Mouse (Mus musculus) lung, adult 18-20 months (tissue): Measurements from ENCODE around the gene Klf6.

Experiments used
- DNase-seq, 2 experiments: peaks; one replicate each; pipeline ENCODE4 v3.0.0; 2022; ENCODE audit warnings: mixed read lengths in 2 of 2

Gene Klf6

DNA sequence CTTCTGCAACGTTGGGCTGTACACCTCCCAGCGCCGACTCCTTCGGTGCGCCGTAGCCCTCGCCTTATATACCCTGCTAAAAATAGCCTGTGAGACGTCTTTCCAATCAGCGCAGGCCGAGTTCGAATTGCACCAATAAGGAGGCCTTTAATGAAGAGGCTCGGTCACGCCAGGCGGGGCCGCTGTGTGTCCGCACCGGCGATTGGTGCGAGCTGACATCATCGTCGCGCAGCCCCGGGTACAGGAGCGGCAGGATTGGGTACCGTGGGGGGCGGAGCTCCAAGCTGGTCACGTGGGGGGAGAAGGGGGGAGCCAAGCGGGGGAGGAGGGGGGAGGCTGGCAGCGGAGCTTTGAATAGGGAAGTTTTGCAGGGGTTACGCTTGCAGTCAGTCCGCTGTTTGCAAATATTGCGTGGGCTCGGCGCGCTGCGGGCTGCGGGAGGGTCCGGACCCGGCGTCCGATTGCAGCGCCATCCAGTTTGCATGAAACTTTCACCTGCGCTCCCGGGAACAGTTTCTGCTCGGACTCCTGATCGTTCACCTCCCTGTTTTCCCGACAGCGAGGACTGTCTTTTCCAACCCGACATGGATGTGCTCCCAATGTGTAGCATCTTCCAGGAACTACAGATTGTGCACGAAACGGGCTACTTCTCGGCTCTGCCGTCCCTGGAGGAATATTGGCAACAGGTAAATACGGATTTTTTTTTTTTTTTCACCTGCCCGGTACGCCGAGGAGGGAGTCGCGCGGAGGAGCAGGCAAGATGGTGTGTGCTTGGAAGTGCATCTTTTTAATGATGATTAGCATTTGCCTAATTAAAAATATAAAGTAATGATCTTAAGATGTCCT is at the start of gene Klf6:
Gene Klf6 (plus strand): TSS at position 326 of the 846 bp plus-strand sequence.
- DNase-seq, result peak; percentile 100

DNA sequence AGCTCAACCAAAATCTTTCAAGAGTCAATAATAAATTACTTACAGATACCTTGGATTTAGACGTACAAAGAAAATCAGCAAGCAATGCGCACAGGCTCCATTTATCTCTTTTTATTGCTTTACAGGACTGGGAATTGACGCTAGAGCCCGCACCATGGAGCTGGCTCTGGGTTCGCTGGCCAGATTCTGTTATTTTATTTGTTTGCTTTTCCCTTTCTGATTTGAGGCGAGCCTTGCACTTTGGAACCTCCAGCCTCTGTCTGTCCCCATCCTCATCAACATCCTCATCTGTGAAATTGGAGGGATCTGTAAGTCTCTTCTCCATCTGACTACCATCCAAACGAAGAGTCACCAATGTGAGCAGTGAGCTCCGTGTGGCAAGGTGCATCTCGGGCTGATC is 47.8 kb upstream of the Klf6 start:
- no peak for DNase-seq

DNA sequence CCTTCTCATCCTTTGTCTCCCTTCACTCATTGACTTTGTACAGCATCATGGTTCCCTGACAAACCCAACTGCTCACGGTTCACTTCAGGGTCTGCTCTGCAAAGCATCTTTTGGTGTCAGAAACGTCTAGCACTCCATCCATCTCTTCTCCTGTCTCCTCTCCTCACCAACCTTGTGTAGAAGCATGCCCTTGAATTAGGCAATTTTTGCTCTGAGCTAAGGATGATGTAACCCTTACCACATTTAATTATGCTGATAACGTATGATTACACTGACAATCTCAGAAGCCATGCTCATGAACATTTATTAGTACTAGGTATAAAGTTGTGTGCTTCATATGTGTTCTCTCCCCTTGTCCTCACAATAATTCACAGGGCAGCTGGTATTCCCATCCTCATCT is 44.0 kb upstream of the Klf6 start:
- no peak for DNase-seq

DNA sequence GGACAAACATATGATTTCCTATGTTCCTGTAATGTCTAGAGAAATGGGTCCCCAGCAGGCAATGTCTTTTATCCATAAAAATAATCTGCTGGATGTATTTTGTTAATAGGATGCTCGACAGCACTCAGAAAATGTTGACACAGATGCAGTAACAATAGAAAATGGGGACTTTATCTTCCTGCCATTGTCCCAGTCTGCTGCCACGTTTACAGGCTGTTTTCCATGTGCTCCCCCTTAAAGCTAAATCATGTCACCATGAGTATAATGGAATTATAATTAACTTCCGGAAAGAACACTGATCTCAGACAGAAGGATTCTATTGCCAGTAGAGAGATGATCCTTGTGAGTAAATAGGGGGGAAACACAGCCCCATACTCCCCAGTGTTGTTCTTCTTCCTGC is 42.1 kb upstream of the Klf6 start:
- no peak for DNase-seq

DNA sequence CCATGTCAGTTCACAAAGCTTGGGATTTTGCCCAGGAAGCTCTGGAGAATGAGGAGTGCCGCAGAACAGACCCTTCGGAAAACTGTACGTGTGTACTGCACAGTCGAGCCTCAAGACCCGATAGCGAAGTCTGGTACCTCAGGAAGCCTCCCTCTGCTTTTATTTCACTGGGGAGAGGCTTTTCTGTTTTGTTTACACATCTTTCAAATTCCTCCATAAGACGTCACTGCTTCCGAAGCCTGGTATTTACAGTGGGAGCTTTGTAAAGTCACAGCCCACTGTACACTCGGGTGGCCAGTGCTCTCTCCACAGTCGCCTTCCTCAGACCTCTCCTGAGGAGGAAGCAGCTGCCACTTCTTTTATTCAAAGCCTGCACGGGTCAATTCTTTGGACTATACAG is 38.7 kb upstream of the Klf6 start:
- DNase-seq, result peak; percentile 21 to 48

DNA sequence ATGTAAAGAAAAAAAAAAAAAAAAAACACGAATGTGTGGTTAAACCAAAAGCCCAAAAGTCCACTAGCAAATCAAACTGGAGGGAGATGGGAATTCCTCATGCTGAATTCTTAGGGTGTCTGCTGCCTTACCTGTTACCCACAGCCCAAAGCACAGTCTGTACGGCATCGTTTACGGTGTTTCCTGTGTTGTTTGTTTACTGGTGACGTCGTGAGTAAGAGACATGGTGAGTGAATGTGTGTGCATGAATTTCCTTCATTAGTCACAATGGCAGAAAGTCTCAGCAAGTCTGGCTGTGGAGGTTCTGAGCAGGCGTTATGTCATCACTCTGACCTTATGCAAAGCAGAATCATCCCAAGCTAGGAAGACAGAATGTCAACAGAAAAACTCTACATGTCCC is 38.1 kb upstream of the Klf6 start:
- no peak for DNase-seq

DNA sequence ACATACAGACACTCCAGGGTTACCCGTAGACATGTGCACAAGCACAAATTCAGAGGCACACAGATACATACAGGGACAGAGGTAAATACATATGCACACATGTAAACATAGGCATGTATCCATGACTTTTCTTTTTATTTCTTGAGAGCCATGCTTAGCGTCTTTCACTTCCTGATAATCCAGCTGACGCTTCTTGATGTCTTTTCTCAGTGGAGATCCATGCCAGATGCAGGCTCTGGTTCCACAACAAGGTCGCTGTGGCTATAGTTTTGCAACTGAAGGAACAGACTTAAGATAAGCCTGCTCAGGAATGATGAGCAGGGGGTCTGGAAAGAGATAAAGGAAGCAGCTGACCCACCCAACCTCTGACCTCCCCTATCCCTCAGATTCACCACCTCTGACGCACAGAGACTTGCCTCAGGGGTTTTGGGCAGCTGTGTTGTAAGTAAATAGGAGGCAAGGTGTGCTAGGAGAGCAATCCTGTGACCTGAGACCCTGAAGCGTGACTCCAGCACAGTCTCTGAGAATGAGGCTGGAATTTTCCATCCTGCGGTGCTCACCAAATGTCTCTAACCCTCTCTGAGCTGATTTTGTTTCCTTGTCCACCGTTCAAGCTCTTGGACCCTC is 37.0 kb upstream of the Klf6 start:
- no peak for DNase-seq

DNA sequence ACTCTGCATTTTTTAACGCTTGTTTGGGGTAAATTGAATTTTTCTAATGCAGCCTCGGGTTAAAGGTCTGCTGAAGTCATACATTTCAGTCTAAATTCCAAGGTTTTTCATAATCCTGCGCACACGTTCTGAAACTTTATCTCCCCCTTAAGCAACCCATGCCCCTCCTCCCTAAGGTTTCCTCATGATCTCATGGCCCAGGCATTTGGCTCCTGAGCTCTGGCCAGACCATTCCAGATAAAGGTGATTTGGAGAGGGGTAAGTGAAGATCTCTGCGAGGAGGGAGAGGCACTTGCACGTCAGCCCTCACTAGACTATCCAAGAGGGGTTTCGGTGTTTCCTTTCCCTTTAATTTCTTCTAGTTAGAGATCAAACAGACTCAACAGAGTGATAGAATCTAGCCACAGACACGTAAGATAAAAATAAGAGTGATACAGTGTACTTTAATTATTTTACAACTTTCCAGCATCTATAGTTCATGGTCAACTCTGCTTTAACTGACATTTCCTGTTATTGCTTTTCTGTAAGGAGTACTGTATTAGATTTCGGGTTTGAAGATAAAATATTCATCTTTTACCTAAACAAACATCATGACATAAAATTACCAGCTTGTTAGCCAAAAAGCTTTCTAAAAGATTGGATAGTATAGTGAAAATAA is 35.0 kb upstream of the Klf6 start:
- peak; percentile 61 to 74 for DNase-seq

DNA sequence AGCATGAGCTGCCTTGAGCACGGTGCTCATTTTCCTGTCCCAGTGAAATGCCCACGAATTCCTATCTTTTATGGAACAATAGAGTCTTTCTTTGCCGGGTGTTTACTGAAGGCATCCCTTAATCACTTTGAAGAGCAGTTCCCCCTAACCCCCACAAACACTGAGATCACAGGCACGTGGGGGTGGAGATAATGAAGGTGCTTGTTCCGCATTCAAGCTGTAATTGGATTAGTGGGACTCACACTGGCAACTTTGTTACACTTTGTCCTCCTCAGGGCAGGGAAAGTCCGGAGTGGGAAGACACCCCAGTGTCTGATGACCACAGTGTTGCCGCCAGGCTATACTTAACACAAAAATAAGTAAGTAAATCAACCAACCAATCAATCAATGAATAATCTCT is 29.3 kb upstream of the Klf6 start:
- DNase-seq, result no peak

DNA sequence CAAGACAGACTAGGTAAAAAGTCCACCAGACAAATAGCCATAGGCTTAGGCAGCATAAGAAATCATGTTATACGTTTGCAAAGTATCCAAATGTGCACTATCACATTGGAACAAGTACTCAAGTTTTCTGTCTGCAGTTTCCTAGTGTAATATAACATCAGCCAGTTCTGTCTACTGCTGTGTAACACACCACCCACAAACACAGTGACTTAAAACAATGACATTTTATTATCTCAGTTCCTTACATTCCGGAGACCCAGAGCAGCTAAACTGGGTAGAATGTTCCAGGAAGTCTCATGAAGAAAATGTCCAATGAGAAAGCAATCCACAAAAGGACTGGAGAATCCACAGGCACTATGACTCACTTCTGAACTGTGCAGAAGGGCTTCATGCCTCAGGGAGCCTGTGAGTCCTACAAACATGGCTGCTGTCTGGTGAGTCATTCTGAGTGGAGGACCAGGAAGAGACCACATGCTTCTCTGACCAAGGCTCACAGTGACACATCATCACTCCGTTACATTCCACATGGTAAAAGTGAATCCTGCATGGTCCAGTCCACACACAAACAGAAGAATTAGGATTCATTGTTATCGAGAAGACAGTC is 24.0 kb upstream of the Klf6 start:
- no peak for DNase-seq

DNA sequence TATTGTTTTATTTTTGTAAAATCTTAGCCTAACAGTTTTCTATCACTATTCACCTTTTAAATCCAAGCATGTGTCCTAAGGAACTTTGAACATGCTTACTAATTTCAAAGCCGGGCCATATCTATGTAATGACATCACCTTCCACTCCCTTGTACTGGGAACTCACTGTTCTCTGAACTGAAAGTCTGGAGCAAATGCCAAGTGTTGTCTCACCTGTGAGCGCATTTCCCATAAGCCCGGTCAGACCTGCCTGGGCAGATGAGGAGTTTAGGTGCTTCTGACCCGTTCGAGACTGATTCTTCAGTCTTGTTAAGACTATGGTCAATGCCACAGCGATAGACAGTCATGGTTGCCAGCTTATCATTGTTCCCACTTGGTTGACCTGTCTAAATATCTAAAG is 19.9 kb upstream of the Klf6 start:
- peak; percentile 65 to 85 for DNase-seq

DNA sequence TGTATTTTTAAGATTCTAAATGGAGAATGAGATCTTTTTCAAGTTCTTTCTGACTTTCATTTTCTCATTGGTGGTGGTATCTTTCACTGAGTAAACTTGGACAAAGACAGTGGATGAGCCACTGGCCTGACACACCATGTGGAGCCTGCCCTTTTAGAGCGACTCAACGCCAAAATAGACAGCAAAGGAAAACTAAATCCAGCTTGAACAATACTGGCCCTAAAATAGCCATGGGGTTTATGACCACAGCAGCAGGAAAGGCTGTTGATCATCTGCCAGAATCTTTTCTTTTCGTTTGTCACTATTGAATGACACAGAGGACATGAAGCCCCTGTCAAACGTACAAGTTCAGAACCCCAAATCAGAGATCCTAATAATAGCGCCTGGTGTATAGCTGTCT is 18.4 kb upstream of the Klf6 start:
- no peak for DNase-seq

DNA sequence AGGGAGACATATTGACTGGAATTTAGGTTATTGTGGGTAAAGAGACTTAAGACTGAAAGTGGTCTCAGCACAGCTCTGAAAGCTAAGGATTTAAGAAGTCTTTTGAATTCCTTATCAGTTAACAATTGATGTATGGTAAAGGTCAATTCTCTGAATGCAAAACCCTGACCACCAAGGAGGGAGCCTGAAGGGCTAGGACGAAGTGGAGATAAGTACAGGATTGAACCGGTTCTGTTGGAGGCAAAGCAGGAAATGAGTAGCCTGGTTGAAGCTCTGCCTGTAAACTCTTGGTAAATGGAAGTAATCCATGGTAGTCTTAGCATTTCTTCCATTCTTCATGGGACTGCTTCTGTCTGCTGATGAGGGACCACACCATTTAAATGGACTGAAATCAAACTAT is 17.5 kb upstream of the Klf6 start:
- no peak for DNase-seq

DNA sequence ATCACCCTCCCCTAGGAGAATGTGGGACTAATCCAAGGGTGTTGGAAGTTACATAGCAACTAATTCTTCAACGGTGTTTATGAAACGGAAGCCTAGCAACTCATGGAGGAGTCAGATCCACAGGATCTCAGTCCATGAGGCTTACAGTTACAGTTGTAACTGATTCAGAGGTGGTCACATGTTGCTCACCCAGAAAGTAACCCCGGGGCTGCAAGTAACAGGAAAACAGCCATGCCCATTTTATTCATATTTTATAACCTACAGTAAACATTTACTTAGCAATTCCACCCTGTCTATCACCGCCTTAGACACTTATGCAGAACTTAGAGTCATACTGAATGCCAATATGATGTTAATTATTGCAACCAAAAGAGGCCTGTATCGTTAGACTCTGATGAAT is 16.9 kb upstream of the Klf6 start:
- no peak for DNase-seq

DNA sequence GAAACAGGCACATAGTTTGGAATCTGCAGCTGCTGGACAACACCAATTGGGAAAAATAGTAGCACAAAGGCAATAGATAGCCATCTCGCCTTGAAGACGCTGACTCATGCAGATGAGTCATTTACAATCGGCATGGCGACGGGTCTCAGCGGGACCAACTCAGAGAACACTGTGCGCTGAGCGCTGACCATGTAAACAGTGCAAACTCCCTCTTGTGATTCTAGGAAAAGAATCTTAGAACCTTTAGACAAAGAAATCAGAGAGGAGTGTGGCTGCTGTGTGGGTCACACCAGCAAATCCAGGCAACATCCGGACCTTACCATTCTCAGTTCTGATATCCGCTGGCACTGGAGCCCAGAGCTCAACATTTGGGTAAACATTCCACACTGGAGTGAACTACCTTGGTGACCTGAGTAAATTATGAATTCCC is 16.1 kb upstream of the Klf6 start:
- DNase-seq, result peak; percentile 75 to 84

DNA sequence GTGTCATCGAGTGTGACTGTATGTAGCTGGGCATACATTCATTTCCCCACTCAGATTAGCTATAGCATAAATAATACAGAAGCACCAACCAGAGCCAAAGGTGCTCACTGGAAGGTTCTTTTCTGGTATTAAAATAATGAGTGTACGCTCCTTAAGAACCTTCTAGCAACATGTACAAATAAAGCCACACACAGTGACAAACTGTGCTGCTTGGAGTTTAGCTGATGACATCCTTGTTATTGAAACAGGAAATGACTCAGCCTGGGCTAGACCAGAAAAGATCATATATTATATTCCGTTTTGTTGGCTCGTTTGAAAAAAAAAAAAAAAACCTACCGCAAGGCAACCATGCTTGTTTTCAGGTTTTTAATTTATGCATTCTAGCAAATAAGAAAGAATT is 15.7 kb upstream of the Klf6 start:
- DNase-seq, result no peak

DNA sequence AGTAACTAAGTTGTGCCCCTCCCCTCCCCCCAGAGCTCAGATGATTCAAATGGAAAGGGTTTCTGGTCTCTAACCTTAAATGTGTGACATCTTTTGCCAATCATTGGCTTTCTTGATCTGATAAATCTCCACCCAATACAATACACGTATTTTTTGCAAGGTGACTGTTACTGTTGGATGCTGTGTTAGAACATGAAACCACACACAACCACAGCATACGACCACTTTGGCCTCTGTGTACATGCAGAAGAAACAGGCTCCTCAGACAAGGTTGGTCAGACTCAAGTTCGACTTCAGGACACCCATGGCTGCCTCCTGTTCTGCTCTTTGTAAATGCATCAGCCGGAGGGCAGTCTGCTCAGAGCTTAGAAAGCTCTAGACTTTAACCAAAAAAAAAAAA is 14.4 kb upstream of the Klf6 start:
- no peak for DNase-seq

DNA sequence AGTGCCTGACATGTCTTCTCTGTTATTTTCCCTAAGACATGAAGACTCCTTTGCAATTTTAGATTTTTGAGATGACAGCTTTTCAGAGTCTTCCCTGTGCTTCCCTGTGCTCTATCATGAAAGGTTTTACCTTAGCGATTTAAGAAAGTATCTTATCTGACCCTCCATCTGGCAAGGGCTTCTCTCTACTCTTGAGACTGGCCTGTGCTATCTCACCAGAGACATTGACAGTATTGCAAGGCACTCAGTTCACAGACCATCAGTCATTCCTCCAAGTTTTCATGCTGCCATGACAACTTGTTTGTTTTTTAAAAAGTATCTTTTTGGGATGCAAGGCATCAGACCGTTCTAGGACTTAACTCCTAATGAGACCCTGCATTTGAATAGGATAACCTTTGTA is 13.5 kb upstream of the Klf6 start:
- DNase-seq, result no peak

DNA sequence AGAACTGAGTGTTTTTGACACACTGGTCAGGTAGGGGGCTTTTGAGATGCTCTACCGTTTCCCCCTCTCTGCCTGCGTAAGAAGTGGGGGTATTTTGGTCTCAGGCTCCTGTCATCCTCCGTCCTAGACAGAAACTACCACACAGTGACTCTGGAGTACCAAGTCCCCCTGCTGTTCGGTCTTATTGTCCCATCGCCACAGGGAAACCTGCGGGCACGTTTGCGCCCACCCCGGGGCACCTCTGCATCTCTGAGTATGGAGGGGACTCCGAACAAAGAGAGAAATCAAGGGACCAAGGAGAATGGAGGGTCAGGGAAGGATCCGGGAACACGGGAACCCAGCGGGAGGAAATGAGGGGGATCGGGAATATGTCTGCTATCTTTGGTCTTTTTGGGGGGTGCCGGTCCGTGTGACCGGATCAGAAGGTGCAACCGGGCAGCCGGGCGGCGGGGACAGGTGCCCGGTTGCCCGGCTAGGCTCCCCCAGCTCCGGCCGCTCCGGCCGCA is 578 bp upstream of the Klf6 start:
- peak in 1 of 2 experiments; percentile 66 for DNase-seq

DNA sequence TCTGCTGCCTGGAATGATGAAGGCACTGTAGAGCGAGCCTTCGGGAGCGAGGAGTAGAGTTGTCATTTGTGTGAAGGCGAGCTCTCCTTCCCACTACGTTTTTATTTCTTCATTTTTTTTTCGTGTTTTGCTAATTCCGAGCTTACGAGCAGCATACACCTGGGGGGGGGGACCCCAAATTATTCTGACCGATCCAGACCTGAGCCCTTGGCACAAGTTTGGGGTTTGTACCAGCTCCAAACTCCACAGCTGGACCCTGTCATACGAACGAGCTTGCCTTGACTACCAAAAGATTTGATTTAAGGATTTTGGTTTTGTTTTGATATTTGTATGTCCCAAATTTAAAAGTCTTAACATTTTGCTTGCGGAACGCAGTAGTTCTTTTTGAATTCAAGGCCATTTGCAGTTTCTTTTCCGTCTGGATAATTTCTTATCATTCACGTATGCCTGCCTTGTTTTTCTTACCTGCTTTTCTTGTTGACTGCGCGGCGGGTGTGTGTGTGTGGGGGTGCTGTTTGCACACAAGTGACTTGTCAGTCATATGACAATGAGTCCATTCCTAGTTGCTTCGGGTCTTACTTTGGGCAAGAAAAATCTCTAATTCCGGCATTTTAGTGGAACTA is 832 bp downstream of the Klf6 start:
- peak; percentile 71 to 74 for DNase-seq

DNA sequence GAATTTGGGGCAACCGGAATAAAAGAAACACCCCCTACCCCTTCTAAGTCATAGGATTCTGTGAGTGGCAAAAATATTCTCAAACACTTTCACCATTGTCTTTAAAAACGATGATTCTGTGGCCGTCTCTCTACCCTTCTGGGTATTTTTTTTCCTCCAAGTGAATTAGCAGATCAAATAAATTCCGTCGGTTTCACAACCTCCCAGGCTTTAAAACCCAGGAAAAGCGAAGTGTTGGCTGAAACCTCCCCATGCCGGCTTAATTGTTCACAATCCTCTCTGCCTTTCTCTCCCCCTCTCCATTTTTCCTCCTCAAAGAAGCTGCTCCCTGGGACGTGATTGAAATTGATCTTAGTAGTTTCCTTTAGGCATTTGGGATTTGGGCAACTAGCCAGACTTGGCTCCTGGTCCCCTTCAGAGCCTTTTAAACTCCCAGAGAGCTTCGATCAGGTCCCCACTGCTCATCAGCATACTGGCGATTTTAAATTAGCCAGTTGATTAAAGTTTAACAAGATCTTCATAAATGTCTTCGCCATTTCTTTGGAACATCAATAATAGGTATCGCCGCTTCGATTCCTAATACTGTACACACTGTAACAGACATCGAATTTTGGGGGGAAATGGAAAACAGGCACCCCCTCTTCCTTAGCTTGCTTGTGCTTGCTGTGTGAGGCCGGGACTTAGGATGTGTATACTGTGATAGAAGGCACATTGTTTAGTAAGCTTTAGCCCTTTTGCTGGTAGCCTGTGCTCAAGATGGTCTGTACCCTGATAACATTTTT is 1.5 kb downstream of the Klf6 start:
- peak in 1 of 2 experiments; percentile 43 for DNase-seq

DNA sequence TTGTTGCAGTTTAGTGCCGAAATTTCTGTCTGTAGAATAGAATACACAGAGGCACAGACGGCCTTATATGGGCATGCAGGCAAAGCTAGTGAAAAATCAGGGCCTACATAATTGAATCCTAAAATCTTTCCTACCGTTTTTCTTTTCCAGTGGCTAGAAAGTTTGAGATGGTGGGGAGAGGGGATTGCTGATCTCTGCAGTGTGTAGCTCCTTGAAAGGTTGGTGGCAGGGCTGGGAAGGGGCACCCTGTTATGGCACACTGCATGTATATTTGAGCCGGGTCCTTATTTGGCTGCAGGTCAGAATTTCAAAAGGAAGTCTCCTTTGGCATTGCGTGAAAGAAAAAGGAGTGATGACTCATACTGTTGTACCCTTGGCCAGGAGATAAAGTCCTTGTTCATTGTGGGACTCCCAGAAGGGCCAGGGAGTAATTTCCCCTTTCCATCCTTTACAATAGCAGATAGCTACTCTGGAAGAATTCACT is 2.2 kb downstream of the Klf6 start:
- peak; percentile 53 to 68 for DNase-seq
